ENCODE assay signal across 23 mouse cellular contexts in the genomic region with DNA sequence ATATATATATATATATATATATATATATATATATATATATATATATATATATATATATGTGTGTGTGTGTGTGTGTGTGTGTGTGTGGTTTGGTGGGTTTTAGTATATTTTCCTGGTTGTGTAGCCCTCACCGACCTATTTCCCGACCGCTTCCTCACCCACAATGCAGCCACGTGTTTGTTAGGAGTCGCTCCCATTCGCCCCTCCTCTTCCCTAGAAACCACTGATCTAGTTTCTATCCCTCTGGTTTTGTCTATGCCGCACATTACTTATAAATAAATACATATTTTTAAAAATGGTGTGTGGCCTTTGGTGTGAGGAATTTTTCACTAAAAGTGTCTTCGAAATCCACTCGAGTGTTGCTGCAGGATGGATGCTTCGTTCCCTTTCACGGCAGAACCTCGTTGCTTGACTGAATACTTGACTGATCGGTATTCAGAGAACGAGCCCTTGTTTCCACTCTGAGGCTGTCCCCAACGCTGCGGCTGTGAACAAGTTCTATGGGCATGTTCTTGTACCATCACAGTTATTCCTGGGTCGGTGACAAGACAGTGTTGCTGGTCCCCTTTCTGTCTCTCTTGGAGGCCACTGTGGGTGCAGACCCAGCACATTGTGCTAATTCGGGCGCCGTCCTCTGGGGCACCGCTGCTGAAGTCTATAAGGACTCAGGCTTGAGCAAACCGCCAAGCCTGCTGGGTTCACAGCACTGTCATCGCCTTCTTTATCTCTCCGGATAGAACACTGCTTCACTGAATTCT. TPM values are rescaled to one million over a fixed set of nuclear protein-coding genes. Genes with fewer than 3 reads are reported as not detected.
DNase-seq lines count a peak whose midpoint lies in the region; ATAC-seq and TF ChIP-seq lines count a peak whose summit lies in the region.
"Had no signal": no experiment of that assay in that cellular context is flagged by ENCODE, and none has a peak within 500 bp of the region (broad histone marks: within the 10 kb centered on the region; RNA-seq: fewer than 3 reads in every experiment).

No protein-coding gene starts in this region.

- ATAC-seq in heart, embryonic 11.5 days (replicated peaks; ENCODE audit: insufficient number of reproducible peaks, low FRiP score, low TSS enrichment), result no peak
- no peak for ATAC-seq in heart, postnatal 0 days (ENCODE audit: insufficient read depth, low read depth)
- no peak for ATAC-seq in forebrain, embryonic 16.5 days
- ATAC-seq: CD4-positive, CD25-positive, alpha-beta regulatory T cell, adult 4 months; liver, postnatal 0 days; lung, postnatal 0 days had no signal

- TF ChIP-seq POLR2A in ES-Bruce4 (IDR thresholded peaks at IDR 0.05; ENCODE audit: insufficient read depth, low read length), result no peak

- intact Hi-C loops in heart, postnatal 25 days (cut with DNase I), result no loop called here
- intact Hi-C loops in gastrocnemius, postnatal 14 days (cut with DNase I; ENCODE audit: low total_unique reads), result no loop called here

- peak overlapping the region; percentile 49 for H3K4me2 ChIP-seq in heart, embryonic 11.5 days
- H3K4me2 ChIP-seq in heart, postnatal 0 days (ENCODE audit: low read depth, low read length), result peak overlapping the region; percentile 30
- H3K4me2 ChIP-seq in forebrain, embryonic 16.5 days (ENCODE audit: low read length), result no peak overlapping the region
- H3K4me2 ChIP-seq: embryonic facial prominence, embryonic 13.5 days; forebrain, embryonic 12.5 days; hindbrain, embryonic 13.5 days; kidney, embryonic 15.5 days; limb, embryonic 12.5 days; liver, embryonic 11.5 days had no signal

- peak overlapping the region; percentile 78 for H3K9ac ChIP-seq in ES-Bruce4 (ENCODE audit: low read depth, poor library complexity, severe bottlenecking)
- 0 out of 2 replicates have a peak overlapping the region, but pooled peaks have one; percentile 39 for H3K9ac ChIP-seq in heart, embryonic 11.5 days (ENCODE audit: low read depth, low read length)
- no peak overlapping the region for H3K9ac ChIP-seq in heart, postnatal 0 days (replicated peaks; ENCODE audit: low read depth, low read length)
- H3K9ac ChIP-seq in forebrain, embryonic 16.5 days (replicated peaks; ENCODE audit: low read depth, low read length), result no peak overlapping the region
- H3K9ac ChIP-seq: embryonic facial prominence, embryonic 13.5 days; forebrain, embryonic 12.5 days; hindbrain, embryonic 13.5 days; kidney, embryonic 15.5 days; limb, embryonic 12.5 days; liver, postnatal 0 days had no signal

- TF ChIP-seq CTCF in ES-Bruce4 (IDR thresholded peaks at IDR 0.05; ENCODE audit: low read depth, low read length), result no peak
- TF ChIP-seq CTCF in heart, postnatal 0 days (IDR thresholded peaks at IDR 0.05; ENCODE audit: low read depth), result no peak

- H3K36me3 ChIP-seq in ES-Bruce4 (ENCODE audit: control insufficient read depth, insufficient read depth, low read length, poor library complexity, severe bottlenecking), result peaks cover 3% of the 10 kb centered on the region; the same call in 1 of the 2 replicates
- H3K36me3 ChIP-seq in heart, embryonic 11.5 days (ENCODE audit: control insufficient read depth, insufficient read depth, low read length), result no peaks in the 10 kb centered on the region
- no peaks in the 10 kb centered on the region for H3K36me3 ChIP-seq in heart, postnatal 0 days (replicated peaks; ENCODE audit: control insufficient read depth, insufficient read depth, low read length)
- no peaks in the 10 kb centered on the region for H3K36me3 ChIP-seq in forebrain, embryonic 16.5 days (ENCODE audit: control insufficient read depth, insufficient read depth)
- H3K36me3 ChIP-seq: embryonic facial prominence, embryonic 13.5 days; forebrain, embryonic 12.5 days; hindbrain, embryonic 13.5 days; kidney, embryonic 15.5 days; limb, embryonic 12.5 days had no signal

- H3K4me1 ChIP-seq in ES-Bruce4 (ENCODE audit: control insufficient read depth, insufficient read depth, low read length), result peaks cover 4% of the 10 kb centered on the region
- H3K4me1 ChIP-seq in heart, embryonic 11.5 days (ENCODE audit: control insufficient read depth, insufficient read depth, low read length), result peaks cover 23% of the 10 kb centered on the region
- peaks cover 18% of the 10 kb centered on the region for H3K4me1 ChIP-seq in heart, postnatal 0 days (ENCODE audit: control insufficient read depth, insufficient read depth)
- peaks cover 16% of the 10 kb centered on the region for H3K4me1 ChIP-seq in forebrain, embryonic 16.5 days (replicated peaks; ENCODE audit: control insufficient read depth, insufficient read depth, low read length)

- TF ChIP-seq EP300 in ES-Bruce4 (IDR thresholded peaks at IDR 0.05; ENCODE audit: insufficient read depth, low read depth, low read length), result 0 out of 2 replicates have a peak, but pooled peaks have one; percentile 25
- TF ChIP-seq EP300 in heart, postnatal 0 days (IDR thresholded peaks at IDR 0.05; ENCODE audit: low read depth), result no peak

- no peaks in the 10 kb centered on the region for H3K9me3 ChIP-seq in ES-Bruce4 (replicated peaks; ENCODE audit: control insufficient read depth, insufficient read depth, low read length, poor library complexity, severe bottlenecking)
- H3K9me3 ChIP-seq in heart, embryonic 11.5 days (replicated peaks; ENCODE audit: control insufficient read depth, low read length), result no peaks in the 10 kb centered on the region
- H3K9me3 ChIP-seq in heart, postnatal 0 days (replicated peaks; ENCODE audit: control insufficient read depth, low read length), result no peaks in the 10 kb centered on the region
- no peaks in the 10 kb centered on the region for H3K9me3 ChIP-seq in forebrain, embryonic 16.5 days (ENCODE audit: control insufficient read depth, low read length)
- H3K9me3 ChIP-seq: embryonic facial prominence, embryonic 13.5 days; forebrain, embryonic 12.5 days; hindbrain, embryonic 13.5 days; kidney, embryonic 15.5 days; limb, embryonic 12.5 days had no signal

- 39% methylated on average over 24 of the region's 24 CpGs for WGBS in heart, embryonic 11.5 days (ENCODE audit: insufficient replicate concordance)
- WGBS in heart, postnatal 0 days, result 29% methylated on average over 24 of the region's 24 CpGs
- WGBS in forebrain, embryonic 16.5 days, result 65% methylated on average over 24 of the region's 24 CpGs

- H3K4me3 ChIP-seq in ES-Bruce4 (ENCODE audit: low read depth, low read length), result peak overlapping the region; percentile 50
- H3K4me3 ChIP-seq in heart, embryonic 11.5 days (ENCODE audit: low read depth, low read length), result no peak overlapping the region
- no peak overlapping the region; the same call in 1 of the 2 replicates for H3K4me3 ChIP-seq in heart, postnatal 0 days (ENCODE audit: low read depth, low read length)
- no peak overlapping the region for H3K4me3 ChIP-seq in forebrain, embryonic 16.5 days (replicated peaks; ENCODE audit: low read length)
- H3K4me3 ChIP-seq: embryonic facial prominence, embryonic 13.5 days; erythroblast, embryonic 14.5 days; forebrain, embryonic 12.5 days; hindbrain, embryonic 13.5 days; kidney, embryonic 15.5 days; limb, embryonic 12.5 days had no signal

- peak; percentile 22 to 43 for DNase-seq in heart, adult 18-20 months
- DNase-seq in heart, postnatal 25 days (ENCODE audit: low spot score), result no peak
- DNase-seq in heart, postnatal 0 days (ENCODE audit: low spot score), result peak; percentile 49
- DNase-seq in gastrocnemius, postnatal 14 days, result no peak
- DNase-seq: cerebellum, adult 18-20 months; cerebellum, postnatal 14 days; kidney, adult 11 months; kidney, postnatal 36 days; layer of hippocampus, postnatal 36 days; liver, postnatal 0 days had no signal

- H3K27ac ChIP-seq in ES-Bruce4 (ENCODE audit: insufficient read depth, low read length), result peak overlapping the region; percentile 98
- H3K27ac ChIP-seq in heart, embryonic 11.5 days (ENCODE audit: low read depth, low read length), result peak overlapping the region; percentile 81
- peak overlapping the region; percentile 71 for H3K27ac ChIP-seq in heart, postnatal 0 days (ENCODE audit: low read depth)
- no peak overlapping the region for H3K27ac ChIP-seq in forebrain, embryonic 16.5 days (ENCODE audit: low read length)
- H3K27ac ChIP-seq: embryonic facial prominence, embryonic 13.5 days; forebrain, embryonic 12.5 days; hindbrain, embryonic 13.5 days; kidney, embryonic 15.5 days; limb, embryonic 12.5 days; macrophage had no signal

- H3K27me3 ChIP-seq in ES-Bruce4 (ENCODE audit: control insufficient read depth, insufficient read depth, low read length, poor library complexity, severe bottlenecking), result no peaks in the 10 kb centered on the region
- no peaks in the 10 kb centered on the region for H3K27me3 ChIP-seq in heart, embryonic 11.5 days (ENCODE audit: control insufficient read depth, insufficient read depth, low read length)
- no peaks in the 10 kb centered on the region for H3K27me3 ChIP-seq in heart, postnatal 0 days (ENCODE audit: control insufficient read depth, insufficient read depth, low read length)
- no peaks in the 10 kb centered on the region for H3K27me3 ChIP-seq in forebrain, embryonic 16.5 days (replicated peaks; ENCODE audit: control insufficient read depth, insufficient read depth, low read length)
- H3K27me3 ChIP-seq: embryonic facial prominence, embryonic 13.5 days; forebrain, embryonic 12.5 days; kidney, embryonic 15.5 days; limb, embryonic 12.5 days had no signal

RNA-seq across cellular contexts. Expression of a gene that starts 2.0 kb away (rescaled TPM):
- total RNA-seq in heart, adult 18-20 months (2021), result 10 to 100 TPM; 38.5 to 38.6 TPM
- 10 to 100 TPM; 38.8 to 42.5 TPM for total RNA-seq in heart, postnatal 25 days (2021)
- 401 and 402 TPM in 2 replicates for polyA plus RNA-seq in ES-Bruce4 (2011; ENCODE audit: insufficient read depth, insufficient read length, low read depth, missing spikeins)
- 79.6 and 83.6 TPM in 2 replicates for polyA plus RNA-seq in heart, embryonic 11.5 days (2014; fragmentation: Nextera tagmentation; extraction: Ambion mirVana)
- 43.5 and 52.9 TPM in 2 replicates for total RNA-seq in heart, postnatal 0 days (2014; rRNA removed; ENCODE audit: low replicate concordance)
- polyA plus RNA-seq in heart, postnatal 0 days (2015; fragmentation: Nextera tagmentation; extraction: Ambion mirVana), result 25.9 and 26.7 TPM in 2 replicates
- 77.5 and 82.5 TPM in 2 replicates for polyA plus RNA-seq in forebrain, embryonic 16.5 days (2015; fragmentation: Nextera tagmentation; extraction: Ambion mirVana)
- 10 to 100 TPM; 34.0 to 37.2 TPM for total RNA-seq in gastrocnemius, postnatal 14 days (2021)

Comparison
In these comparisons a context has a peak if more than half of its experiments do, and no peak if none do; other contexts are left out.
1. DNase-seq: peak in heart, adult 18-20 months (2 of 2) and heart, postnatal 0 days (single experiment); none in heart, postnatal 25 days (single experiment) and gastrocnemius, postnatal 14 days (single experiment).
2. H3K9ac ChIP-seq: peak in ES-Bruce4 (single experiment) and heart, embryonic 11.5 days (single experiment); none in heart, postnatal 0 days (single experiment) and forebrain, embryonic 16.5 days (single experiment).